Mouse (Mus musculus) cerebellum, postnatal 36 days (tissue): ENCODE measurements around the gene Drd3.

Source experiments
- DNase-seq, 2 experiments: peaks; one replicate each; pipeline ENCODE4 v3.0.0; 2021 to 2022; ENCODE audit warnings: mixed read lengths in 2 of 2

Gene Drd3

DNA sequence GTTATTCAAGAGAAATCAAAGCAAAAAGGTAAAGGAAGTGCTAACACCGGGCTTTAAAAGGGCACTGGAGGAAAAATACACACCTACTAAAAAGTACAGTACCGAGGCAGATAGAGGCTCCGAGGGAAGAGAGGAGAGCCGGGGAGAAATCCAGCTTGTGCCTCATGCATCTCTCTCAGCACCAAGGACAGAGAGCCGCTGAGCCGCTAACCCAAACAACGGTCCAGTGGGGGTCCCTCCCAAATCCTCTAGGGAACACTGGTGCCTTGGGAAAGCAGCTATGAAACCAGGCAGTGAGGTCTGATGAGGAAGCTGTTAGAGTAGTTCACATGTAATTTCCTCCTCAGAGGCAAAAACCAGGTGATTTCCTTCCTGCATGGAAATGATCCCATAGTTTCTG is at the start of gene Drd3:
Drd3 (plus strand) TSS at position 276 of the 400 bp plus-strand sequence.
- DNase-seq = no peak

DNA sequence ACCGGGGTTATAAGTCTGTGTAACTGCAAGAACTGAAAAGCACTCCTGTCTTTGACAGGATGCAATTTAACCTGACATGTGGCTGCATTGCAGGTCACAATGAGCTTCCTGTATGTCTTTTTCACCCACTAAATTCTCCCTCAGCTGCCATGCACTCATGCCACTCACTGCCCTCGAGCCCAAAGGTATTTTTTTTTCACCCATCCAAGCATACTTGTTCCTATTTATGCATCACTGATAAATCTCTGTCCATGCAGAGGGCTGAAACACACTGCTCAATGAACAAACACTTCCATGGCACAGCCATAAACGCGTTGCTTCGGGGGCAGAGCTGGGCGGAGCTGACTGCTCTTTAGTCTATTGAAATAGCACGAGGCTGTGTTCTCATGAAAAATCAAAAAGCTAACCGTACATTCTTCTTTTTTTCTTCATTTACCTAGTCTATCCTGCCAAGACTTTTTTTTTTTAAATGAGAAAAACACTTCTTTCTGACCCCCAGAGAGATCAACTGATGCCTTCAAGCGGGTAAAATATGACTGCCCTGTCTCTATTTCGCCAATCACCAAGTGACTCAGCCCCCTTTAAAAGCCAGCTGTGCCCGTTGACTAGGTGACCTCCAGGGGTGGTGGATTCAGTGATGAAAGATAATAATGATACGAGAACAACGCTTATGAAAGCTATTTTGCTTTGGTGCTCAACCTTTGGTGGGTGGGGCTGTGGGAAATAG is 45.3 kb upstream of the Drd3 start:
- no peak for DNase-seq

DNA sequence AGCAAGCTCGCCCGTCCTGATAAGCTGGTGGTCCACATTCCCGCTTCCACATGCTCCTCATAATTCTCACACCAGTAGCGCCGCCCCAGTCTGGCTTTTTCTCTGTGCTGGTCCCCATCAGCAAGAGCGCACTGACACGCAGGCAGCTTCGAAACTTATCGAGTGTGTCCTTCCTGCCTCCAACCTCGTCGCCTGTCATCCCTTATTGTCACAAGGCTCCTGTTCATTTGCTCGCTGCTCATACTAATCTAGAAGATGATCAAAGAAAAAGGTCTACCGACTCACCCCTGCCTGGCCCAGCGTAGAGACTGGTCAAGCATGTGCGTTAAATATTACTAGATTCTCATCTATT is 44.8 kb upstream of the Drd3 start:
- peak; percentile 15 to 31 for DNase-seq

DNA sequence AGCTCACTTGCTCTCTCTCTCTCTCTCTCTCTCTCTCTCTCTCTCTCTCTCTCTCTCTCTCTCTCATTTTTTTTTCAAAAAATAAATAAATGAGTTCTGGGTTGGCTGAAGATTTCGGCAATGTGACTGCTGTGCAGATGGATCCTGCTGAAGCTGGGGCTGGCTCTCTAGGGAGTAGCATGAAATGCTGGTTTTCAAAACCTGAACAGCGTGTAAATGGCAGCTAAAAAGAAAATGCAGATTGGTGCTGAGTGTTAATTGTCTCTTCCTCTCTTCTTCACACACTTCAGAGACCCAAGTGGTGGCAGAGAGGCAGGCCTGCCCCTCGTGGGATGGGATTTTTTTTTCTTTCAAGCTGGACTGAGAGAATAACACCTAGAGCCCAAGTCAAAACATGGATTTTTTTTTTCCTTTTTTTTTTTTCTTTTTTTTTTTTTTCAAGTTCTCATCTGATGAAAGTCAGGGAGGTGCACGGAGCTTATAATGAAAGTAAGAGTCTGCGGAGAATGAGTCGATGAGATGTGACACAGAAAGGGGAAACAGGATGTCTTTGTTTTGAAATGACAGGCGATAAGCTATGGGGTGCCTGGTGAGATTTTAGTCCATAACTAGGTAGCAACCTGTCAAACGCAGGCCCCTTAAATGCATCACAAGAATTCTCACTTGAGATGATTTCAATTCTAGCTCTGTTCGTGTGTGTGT is 44.2 kb upstream of the Drd3 start:
- DNase-seq = no peak

DNA sequence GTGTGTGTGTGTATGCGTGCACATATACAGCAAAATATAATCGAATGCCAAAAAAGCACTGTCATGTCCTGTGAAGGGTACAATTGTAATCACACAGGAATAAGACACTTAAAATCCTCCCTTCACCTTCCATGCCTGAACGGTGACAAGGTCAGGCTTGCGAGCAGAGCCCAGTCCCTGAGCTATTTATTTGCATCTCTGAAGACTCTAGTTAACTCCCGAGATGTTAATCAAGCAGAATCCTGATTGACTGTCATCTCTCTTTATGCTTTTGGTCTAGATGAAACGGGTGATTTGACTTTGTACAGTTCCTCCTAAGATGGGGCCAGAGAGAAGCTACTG is 43.7 kb upstream of the Drd3 start:
- DNase-seq = no peak

DNA sequence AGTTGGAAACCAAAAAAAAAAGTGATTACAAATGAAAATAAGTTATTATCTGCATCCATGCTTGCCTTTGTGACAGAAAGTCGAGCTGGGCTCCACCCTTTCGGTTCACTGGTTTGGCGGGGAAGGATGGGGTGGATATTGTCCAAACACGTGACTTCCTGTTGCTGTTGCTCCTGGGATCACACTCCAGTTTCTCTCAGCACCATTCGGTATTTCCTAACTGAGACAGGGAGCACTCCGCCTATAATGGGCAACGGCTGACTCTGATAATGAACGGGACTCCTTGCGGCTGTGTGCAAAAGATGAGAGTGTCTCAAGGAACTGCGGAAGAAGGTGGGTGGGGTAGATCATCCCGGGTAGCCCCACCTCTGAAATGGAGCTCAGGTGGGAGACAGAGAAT is 43.2 kb upstream of the Drd3 start:
- DNase-seq = no peak

DNA sequence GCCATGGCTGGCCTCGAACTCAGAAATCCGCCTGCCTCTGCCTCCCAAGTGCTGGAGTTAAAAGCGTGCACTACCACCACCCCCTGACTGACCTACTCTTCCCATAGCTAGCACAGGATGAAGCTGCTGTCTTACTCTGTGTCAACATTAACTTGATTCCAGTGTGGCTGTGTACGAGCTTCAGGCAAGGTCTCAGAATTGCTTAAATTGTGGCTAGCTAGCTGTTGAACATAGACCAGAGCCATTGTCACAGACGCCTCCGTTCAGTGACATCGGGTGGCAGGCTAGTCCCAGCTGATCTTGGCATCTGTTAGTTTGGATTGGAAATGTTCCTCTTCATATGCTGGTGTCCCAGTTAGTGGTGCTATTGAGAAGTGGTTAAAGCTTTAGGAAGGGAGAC is 42.5 kb upstream of the Drd3 start:
- DNase-seq = no peak

DNA sequence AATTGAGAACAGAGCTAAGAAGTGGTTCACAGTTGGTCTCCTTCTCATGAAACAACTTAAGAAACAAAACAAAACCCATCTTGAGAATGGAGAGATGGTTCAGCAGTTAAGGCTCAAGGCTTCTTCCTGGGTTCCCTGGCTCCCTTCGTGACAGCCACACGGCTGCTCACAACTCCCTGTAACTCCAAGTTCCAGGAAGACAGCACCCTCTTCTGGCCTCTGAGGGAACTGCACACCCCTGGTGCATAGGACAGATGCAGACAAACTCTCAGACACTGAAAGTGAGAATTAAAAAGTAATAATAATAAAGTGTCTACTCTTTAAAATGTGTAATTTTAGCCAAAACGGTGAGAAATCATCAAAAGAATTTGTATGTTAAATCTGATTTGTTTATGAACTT is 29.4 kb upstream of the Drd3 start:
- no peak for DNase-seq

DNA sequence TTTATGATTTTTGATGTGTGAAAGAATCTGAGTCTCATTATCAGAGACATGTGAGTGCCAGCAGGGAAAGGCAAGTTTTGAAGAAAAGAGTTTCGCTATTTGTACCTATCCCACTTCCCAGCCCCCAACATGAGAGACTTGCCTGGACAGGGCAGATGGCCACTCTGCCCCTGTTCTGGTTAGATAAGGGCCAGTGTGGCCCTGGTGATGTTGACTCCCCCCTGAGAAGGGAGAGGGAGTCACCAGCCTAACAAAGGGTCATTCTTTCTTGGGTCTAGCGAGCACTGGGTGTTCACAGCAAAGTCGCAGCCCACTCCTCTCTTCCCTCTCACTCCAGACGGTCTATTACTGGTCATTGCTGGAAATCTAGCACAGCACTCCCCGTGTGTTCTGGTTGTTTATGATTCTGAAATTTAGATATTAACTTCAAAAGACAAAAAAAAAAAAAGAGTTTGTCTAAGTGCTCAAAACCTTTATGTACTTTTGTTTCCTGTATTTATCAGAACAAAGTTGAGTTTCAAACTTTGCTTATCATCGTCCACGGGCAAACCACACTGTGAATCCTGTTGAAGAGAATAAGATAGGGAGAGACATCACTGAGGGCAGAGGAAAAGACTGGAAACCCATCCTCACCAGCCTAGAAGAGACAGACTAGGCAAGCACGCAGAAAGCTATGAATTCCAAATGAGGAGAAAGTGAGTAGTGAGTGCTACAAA is 24.2 kb upstream of the Drd3 start:
- DNase-seq = no peak

DNA sequence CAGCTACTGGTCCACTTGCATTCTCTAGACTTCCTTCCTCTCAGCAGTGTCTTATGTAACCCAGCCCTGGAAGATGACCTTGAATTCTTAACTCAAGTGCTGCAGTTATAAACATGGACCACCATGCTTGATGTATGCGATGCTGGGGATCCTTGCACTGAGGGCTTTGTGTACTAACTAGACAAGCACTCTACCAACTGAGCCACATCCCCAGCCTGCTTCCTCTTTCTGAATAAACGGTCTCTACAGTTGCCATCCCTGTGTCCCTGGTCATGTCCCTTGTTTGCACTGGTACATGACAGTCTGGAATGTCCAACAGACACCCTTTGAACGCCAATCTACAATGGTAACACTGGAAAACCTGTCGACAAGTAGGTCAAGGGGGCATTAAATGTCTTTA is 23.5 kb upstream of the Drd3 start:
- no peak for DNase-seq

DNA sequence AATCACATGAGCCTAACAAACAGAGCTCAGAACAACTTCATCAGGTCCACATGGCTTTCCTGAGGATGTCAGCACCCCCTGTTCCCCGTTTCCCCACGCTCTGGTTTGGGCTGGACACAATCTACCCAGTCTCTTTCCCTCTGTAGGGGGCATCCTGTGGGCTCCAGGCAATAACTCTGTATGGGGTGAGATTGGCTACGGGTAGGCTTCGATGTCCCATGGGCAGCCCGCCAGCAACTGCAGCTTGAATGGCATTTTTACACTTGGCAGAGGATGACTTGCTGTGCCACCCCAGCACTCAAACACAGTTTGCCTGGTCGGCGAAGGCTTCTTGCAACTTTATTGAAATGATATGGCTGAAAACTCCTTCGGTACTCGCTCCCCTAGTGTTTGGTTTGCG is 21.3 kb upstream of the Drd3 start:
- DNase-seq = peak in 1 of 2 experiments; percentile 12

DNA sequence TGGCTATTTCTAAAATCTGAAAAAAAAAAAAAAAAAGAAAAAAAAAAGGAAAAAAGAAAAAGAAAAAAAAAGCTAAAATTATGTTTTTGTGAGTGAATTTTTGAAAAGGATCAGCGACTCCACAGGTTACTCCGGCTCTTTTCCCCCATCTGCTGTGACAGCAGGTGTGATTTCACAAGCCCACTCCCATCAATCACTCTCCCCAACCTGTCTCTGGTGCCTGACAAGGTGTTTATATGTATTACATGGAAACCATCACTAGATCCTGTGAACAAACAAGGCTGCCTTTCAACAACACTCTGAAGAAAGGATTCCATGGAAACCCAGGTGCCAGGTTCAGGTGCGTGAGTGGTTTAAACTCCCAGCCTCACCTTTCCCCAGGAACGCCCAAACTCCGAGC is 20.9 kb upstream of the Drd3 start:
- no peak for DNase-seq

DNA sequence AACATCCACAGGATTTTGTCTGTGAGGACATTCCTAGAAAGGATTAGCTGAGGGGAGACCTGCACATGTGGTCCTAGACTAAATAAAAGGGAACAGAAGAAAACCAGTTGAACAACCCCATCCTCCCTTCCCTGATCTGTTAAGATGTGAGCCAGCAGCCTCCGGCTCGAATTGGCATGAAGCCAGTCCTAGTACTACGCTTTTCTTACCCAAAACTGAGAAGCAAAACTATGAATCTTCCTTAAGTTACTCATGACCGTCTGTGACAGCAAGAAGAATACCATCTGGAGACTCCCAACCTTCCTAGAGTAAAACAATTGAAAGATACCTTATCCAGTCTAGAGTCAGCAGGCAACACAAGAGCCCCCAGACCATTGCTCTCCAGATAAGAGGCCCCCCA is 15.9 kb upstream of the Drd3 start:
- no peak for DNase-seq

DNA sequence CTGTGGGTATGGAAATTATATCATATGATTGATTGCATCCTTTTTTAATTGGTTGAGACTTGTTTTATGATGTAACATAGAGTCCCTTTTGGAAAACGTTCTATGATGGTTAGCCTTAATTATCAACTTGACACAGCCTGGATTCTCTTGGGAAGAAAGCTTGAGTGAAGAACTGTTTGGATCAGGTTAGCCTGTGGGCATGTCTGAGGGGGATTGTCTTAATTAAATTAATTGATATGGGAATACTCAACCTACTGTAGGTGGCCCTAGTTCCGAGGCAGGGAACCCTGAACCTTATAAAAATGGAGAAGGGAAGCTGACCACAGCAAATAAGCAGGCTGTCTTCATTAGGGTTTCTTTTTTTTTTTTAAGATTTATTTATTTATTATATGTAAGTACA is 12.9 kb upstream of the Drd3 start:
- DNase-seq = no peak

DNA sequence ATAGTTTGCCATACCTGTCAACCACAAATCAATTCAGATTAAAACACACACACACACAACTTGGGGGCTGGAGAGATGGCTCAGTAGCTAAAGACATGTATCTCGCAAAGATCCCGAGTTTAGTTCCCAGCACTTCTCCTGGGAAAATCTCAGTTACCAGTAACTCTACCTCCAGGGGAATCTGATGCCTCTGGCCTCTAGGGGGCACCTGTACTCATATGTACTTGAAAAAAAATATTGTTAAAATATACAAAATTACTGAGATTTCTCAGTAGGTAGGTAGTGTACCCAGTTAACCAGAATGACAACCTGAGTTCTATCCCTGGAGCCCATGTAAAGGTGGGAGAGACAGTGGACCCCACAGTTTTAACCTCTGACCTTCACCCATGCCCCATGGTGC is 5.4 kb upstream of the Drd3 start:
- no peak for DNase-seq

DNA sequence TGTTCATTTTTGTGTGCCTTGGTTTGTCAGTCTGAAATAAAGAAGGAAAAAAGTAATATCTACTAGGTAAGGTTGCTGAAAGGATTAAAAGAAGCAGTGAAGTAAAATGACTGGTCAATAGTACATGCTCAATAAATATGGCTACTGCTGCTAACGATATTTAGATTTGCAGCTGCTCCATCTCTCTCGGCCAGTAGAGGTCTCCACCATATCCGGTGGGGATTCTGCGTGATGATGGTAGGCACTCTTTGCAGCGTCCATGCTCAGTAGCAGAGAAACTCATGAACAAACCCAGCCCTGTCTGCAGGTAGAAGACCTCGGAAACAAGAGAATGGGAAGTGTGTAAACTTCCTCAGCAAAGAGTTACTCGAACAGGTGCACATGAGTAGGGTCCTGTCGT is 926 bp upstream of the Drd3 start:
- no peak for DNase-seq

DNA sequence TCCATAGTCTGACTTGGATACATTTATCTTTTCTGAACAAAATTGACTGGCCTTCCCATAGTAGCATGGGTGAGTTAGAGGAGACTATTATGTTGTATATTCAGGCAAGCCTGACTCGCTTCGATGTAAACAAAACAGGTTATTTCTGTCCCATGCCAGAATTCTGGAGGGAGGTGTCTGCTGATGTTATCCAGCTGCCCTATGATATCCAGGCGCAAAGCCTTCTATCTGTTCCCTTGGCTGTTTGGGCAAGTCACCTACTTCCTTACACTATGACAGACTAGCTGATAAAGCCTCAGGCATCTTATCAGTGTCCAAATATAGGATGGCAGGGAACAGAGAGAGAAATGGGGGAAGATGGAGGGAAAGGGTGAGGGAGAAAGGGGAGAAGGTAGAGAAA is 18.5 kb downstream of the Drd3 start:
- DNase-seq = no peak

DNA sequence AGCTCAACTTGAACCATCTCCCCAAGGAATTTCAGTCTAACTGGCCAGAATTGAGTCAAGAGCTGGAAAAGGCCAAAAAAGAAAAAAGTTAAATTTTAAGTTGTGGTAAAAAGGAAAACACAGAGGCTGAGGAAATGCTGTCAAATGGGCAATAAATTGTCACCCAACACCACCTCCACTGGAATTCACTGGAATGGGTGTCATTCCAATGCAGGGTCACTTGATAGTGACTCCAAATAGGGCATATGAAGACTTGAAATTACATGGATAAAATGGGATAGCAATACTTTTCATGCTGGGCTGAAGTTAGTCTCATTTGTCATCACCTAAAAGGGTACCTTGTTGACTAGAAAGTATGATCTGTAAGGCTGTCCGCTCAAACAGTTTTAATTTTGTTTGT is 18.9 kb downstream of the Drd3 start:
- no peak for DNase-seq

DNA sequence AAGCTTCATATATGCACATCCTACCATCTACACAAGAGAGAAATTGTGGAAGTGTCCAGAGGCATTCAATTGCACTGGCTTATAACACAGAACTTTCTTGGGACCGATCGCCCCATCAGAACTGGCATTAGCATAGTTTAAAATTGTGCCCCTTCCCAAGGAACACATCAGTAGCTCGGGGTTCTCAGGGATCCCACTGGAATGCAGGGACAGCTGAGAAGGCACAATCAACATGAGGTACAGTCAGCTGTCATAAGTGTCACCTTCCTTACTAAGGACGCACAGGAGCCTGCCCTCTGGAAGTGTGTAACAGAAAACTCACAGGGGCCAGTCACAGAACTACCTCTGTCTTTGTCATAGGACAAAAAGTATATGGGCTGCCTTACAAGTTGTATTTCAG is 19.7 kb downstream of the Drd3 start:
- no peak for DNase-seq

DNA sequence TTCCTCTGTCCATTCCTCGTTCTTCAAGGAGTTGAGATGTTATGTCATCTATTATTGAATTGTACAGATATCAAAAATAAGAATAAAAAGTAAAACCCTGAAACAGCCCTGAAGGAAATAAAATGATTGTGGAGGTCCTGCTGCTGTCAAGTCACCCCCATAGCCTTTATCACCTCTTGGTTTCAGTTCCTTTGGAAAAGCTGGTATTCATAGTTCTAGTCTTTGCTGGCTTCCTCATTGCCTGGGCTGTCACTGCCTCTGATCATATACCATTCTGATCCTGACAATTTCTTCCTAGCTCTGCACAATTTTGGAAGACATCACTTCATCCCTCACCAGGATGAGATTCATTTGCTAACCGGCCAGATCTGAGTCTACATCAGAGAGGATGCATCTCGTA is 23.1 kb downstream of the Drd3 start:
- no peak for DNase-seq

DNA sequence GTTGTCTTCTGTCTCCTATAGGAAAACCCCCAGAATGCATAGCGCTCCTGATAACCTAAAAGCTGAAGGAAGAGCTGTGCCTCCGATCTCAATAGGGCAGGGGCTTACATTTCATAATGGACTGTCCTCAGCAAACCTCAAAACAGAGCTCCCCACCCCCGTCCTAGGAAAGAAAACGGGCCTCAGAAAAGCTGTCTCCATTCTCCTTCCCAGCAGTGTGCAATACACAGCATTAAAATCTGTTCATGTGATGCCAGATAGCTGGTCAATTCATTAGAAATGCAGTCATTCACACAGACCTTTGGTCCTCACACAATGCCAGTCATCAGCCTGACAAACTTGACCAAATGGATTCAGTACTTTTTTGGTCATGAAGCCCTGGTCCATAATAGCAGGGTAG is 45.7 kb downstream of the Drd3 start:
- DNase-seq = no peak

DNA sequence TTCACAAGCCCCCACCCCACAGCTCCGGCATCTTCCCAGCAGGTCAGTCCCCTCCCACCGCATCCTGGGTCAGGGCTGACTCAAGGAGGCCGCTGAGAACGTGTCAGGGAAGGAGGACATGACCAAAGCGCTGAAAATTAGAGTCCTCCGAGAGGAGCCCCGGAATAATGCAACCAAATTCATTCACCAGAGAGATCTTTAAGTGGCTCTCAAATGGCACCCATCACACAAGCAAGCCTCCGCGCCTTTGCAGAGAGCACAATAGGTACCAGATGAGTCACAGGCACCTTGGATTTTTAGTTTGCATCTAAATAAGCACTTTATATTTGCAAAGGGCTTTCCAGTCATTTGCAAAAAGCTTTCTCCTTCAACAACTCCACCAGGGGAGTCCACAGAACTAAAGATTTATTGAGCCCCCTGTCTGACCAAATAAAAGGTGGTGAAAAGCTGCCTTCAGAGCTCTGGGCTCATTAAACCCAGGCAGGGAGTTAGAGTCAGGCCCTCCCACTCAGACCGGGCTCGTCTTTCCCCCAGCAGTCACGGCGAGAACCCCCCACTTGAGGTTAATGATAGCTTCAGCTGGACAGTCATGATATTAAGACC is 46.4 kb downstream of the Drd3 start:
- DNase-seq = no peak

DNA sequence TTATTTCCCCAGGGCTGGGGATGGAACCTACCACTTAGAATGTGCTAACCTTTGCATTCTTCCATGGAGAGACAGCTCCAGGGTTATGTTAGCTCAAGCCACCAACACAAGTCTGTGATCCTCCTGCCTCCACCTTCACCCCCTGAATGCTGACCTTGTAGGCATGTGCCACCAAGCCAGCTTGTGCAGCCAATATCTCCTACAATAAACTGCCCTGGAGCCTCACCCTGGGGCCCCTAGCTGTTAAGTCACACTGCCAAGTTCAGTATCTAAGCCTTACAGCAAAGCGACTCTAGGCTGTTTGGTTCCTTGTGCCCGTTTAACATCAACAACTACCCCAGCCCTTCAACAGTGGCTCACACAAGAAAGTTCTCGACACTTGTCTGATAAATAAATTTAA is 47.3 kb downstream of the Drd3 start:
- no peak for DNase-seq

DNA sequence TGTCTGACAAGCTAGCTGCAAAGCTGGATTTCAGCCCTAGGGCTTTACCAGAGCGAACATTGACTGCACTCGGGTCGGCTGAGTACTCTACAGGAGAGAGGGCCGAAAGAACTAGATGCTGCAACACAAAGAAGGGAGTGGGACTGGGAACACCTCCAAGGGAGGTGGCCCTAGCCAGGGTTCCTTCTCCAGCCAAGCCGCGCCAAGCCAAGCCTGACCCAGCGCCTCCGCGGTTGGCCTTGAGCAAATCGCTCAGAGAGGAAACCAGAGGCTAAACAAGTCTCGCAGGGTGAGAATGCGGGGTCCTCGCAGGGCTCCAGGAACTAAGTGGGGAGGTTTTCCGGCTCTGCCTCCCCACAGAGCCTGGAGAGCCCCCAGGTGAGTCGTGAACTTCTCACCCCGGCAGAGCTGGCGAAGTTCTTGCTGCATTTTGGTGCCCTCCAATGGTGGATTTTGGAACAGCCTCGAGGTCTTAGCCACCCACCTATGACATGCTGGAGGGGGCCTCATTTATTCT is 48.0 kb downstream of the Drd3 start:
- DNase-seq = peak; percentile 71 to 73
